Mouse (Mus musculus) left cerebral cortex, postnatal 10 days (tissue): ENCODE measurements around the gene Mymk. TPM values are rescaled to one million over a fixed set of nuclear protein-coding genes. Genes with fewer than 3 reads are reported as not detected.

Source experiments
- DNase-seq, 2 experiments: peaks; one replicate each; pipeline ENCODE4 v3.0.0; 2021 to 2022; ENCODE audit warnings: low spot score in 2 of 2, mixed read lengths in 1 of 2; ENCODE audit errors: extremely low spot score in 1 of 2
- intact Hi-C: fragments of 180-260 bp; cut with DNase I; formaldehyde crosslinking; loops from one replicate; pipeline ENCODE4 v1.15.1; 2025
- total RNA-seq, 2 experiments: library from RNA; stranded (reverse); gene quantifications; 2 replicates each; pipeline ENCODE4 v1.2.3; 2021

Gene Mymk
- total RNA-seq, 2 experiments from 2014 or later: 0.59 to 0.69 TPM

- intact Hi-C loops: no loop called here
- DNase-seq: no peak
These were observed 13.0 kb upstream of the Mymk start for GRCm38 (mm10) chr2:27084963-27085362.

DNA sequence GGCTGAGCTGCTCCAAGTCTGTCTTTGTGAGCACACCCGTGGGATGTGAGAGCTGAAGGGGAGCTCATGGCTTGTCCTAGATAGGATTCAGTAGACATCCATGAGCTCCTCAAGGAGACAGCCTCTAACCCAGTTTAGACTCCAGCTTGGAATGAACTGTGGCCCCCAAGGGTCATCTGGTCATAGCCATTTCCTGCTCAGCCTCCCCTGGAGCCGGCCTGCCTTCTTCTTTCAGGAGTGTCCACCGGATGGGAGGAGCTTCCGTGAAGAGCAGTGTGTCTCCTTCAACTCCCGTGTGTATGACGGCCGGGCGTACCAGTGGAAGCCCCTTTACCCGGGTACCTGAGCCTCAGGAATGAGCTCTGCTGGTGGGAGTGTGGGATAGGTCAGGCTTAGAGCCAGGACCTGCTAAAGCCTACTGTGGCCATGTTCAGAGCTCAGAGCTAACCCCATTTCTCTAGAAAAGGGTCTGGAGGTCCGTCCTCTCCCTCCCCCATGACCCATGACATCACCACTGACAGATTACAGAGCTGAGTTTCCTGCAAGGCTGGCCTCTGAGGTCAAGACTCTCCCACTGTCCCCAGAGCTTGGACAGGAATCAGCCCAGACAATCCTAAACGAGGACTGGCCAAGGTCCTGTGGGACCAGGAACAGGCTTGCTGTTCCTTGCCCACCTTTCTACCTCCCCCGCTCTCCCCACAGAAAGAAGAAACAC is 11.9 kb upstream of the Mymk start:
- no peak for DNase-seq
- intact Hi-C loops: no loop called here

DNA sequence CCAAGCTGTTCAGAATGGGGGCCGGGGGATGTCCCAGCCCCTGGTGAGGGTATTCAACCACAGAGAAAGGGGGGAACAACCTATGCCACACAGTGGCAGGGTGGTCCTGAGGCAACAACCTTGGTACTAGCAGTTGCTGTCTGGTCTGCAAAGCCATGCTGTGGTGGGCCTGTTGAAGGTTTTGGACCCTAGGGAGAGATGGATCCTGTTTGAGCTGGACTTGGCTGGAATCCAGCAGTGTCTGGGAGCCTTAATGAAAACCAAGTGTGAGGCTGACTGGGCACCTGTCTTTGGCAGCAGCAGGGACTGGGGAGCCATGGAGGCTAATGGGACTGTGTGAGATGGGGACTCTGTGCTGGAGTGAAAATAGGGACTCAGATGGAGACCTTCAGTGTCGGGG is 7.7 kb upstream of the Mymk start:
- DNase-seq: peak in 1 of 2 experiments; percentile 72
- intact Hi-C loops: no loop called here

- intact Hi-C loops: no loop called here
- peak; percentile 52 to 91 for DNase-seq
These were observed 7.2 kb upstream of the Mymk start, which contains the start of gene Adamtsl2 for GRCm38 (mm10) chr2:27079152-27079584. Adamtsl2 (plus strand) TSS chr2:27079379.

GRCm38 (mm10) chr2:27078312-27078711 is 6.3 kb upstream of the Mymk start:
- intact Hi-C loops: no loop called here
- DNase-seq: no peak

- intact Hi-C loops: no loop called here
- DNase-seq: no peak
These were observed 5.8 kb upstream of the Mymk start for GRCm38 (mm10) chr2:27077655-27078244.

GRCm38 (mm10) chr2:27075485-27075884 is 3.5 kb upstream of the Mymk start:
- DNase-seq: peak in 1 of 2 experiments; percentile 66
- intact Hi-C loops: no loop called here

DNA sequence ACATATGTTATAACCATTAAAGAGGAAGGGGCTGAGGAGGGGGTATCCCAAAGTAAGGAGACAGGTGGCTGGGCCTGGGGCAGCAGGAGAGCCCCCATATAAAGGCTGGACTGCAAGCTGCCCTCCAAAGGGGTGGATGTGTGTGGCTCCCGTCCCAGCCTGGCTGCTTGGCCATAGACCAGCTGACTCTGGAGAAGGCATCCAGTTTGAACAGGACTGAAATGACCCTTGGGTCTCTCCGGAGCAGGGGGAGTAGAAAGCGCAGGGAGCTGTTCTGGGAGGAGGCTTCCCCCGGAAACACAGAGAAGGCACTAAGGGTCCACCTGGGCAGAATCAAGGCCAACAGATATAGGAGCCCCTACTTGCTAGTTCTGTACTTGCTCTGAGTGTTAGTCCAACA is 2.8 kb upstream of the Mymk start:
- intact Hi-C loops: no loop called here
- no peak for DNase-seq

- intact Hi-C loops: no loop called here
These were observed 1.4 kb upstream of the Mymk start for GRCm38 (mm10) chr2:27073407-27073806.

DNA sequence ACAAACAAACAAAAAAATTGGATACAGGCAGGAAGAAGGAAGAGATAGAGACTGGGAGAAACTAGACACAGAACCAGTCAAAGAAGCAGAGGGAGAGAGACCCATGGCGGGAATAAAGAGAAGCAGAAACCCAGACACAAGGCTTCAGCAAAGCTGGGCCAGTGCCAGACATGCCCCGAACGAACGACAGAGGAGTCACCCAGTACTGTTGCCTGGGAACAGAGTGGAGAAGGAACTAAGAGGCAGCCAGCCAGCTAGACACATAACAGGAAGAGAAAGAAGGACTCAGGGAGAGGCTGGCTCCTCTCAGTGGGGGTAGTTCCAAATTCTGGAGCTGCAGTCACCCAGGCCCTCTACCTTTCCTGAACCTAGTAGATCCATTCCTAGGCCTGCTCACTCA is 842 bp downstream of the Mymk start:
- peak; percentile 92 to 93 for DNase-seq
- intact Hi-C loops: no loop called here

More at GRCm38 (mm10) chr2:27073407-27073806, 1.4 kb upstream of the Mymk start:
- no peak for DNase-seq

GRCm38 (mm10) chr2:27070247-27070813 is 1.6 kb downstream of the Mymk start:
- intact Hi-C loops: no loop called here

GRCm38 (mm10) chr2:27069646-27070045 is 2.3 kb downstream of the Mymk start:
- no peak for DNase-seq
- intact Hi-C loops: no loop called here

More at GRCm38 (mm10) chr2:27070247-27070813, 1.6 kb downstream of the Mymk start:
- no peak for DNase-seq

DNA sequence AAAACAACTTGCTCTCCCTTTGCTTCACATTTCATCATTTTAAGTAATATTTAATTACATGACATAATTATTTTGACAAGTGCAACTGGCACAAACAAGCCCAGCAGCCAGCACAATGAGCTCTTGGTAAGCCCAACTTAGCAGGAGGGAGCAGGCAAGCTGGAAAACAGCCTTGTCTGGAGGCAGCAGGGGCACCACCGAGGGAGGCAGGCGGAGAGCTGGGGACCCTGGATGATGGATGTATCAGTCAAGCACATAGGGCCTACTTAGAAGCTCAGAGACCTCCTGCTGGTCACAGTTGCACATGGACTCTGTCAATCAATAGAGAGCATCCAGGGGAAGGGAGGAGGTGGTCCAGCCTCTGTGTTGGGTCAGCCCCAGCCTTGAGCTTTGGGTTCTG is 4.0 kb downstream of the Mymk start:
- intact Hi-C loops: no loop called here
- no peak for DNase-seq

DNA sequence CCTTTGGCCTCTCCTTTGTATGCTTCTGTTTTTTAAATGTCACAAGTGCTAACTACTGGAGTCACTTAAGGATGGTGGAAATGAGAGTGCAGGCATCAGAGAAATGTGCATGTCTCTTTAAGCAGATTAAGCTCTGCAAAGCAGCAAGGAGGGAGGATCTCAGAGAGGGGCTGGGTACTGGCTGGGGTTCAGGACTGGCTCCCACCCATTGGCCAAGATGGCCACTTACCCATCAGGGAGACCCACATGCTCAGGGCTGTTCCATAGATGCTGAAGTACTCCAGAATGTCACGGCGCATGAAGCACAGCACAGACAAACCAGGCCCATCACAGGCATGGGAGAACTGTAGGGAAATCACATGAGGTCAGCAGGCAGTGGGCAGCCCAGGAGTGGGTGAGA is 4.9 kb downstream of the Mymk start:
- intact Hi-C loops: no loop called here
- DNase-seq: no peak

- intact Hi-C loops: loop anchor here (5.0 kb wide), 1 partner anchor 83 kb away; the partner anchor contains the start of gene Fam163b
- DNase-seq: no peak
These were observed 12.8 kb downstream of the Mymk start for GRCm38 (mm10) chr2:27059187-27059586.

- intact Hi-C loops: loop anchor here (5.0 kb wide), 1 partner anchor 84 kb away; the partner anchor contains the start of gene Fam163b
- DNase-seq: peak in 1 of 2 experiments; percentile 69
These were observed 13.2 kb downstream of the Mymk start for GRCm38 (mm10) chr2:27058751-27059150.

- intact Hi-C loops: loop anchor here (5.0 kb wide), 1 partner anchor 84 kb away; the partner anchor contains the start of gene Fam163b
- DNase-seq: no peak
These were observed 13.7 kb downstream of the Mymk start for GRCm38 (mm10) chr2:27058251-27058650.

DNA sequence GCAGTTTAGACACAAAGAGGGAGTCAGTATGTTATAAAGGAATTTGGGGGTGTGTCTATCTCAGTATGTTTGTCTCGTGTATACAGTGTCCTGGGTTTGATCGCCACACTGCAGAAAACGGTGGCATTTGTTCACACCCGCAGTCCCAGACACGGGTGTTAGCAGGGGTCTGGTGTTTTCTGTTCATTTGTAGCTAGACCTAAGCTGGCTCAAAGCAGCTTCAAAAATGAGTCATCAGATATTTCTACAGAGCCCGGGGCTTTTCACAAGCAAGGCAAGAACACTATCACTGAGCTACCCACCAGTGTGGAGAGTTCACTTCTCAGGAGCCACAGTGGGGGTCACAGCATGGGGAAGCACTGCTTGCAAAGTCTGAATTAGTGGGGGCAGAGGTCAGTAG is 22.6 kb downstream of the Mymk start:
- intact Hi-C loops: no loop called here
- no peak for DNase-seq

DNA sequence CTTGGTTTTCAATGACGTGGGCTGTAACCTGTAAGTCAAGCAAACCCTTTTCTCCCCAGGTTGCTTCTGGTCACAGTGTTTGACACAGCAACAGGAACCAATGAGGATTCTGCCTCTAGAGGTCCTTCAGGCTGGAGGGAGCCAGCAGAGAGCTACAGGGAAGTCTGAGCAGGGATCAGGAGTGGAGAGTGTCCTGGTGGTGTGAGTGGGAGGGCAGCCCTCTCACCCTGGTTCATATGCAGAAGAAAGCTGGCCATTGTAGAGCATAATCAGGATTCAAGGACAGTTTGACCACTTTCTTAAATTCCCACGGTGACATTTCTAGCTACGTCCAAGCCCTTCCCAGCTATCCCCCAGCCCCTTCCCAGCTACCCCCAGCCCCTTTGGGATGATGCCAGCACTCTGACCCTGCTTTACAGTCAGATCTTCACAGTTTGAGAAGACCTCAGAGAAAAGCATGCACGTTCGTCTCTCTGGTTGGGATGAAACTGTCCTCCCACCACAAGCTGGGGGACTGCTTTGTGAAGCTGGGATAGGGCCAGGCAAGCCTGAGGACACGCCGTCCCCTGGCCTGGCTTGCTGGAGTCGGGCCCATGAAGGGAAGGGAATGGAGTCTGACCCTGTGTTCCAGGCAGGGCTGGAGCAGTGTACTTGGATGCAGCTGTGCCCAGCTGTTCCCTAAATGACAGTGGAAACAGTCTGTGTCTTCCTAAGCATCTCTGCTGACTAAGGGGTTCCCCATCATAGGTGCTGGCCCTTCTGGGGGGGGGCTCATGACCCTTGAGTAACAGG is 25.8 kb downstream of the Mymk start:
- no peak for DNase-seq
- intact Hi-C loops: no loop called here
